Mouse (Mus musculus) forebrain, embryonic 11.5 days (tissue): ENCODE measurements at regions not wholly inside any gene's neighbourhood (a gene's known extent, or its start where the extent isn't known, plus 50 kb on each side); places are given as distances from the start of the nearest gene placed in this dataset.

ENCODE experiments used
- ATAC-seq: fragments of 200-750 bp; cut with Nextera tagmentation; replicated peaks from 2 replicates; pipeline ENCODE4 v1.8.0; 2017; ENCODE audit warnings: moderate TSS enrichment; ENCODE audit not compliant: low FRiP score
- DNase-seq: peaks from one replicate; pipeline ENCODE4 v3.0.0-alpha.2; 2017; ENCODE audit warnings: low spot score
- H3K27ac ChIP-seq: fragments of 300-500 bp; sonication (generic); 2 replicates; pipeline ENCODE4 v1.5.1; 2014; ENCODE audit warnings: low read depth, low read length
- H3K27me3 ChIP-seq: fragments of 300-500 bp; sonication (generic); 2 replicates; pipeline ENCODE4 v1.6.1; 2014; ENCODE audit warnings: mild to moderate bottlenecking, low read length, mixed read lengths; ENCODE audit not compliant: control insufficient read depth, insufficient read depth
- H3K36me3 ChIP-seq: fragments of 300-500 bp; sonication (generic); 2 replicates; pipeline ENCODE4 v1.6.1; 2014; ENCODE audit warnings: mild to moderate bottlenecking, low read length, moderate library complexity, mixed read lengths; ENCODE audit not compliant: control insufficient read depth, insufficient read depth
- H3K4me1 ChIP-seq: fragments of 300-500 bp; sonication (generic); replicated peaks from 2 replicates; pipeline ENCODE4 v1.6.1; 2014; ENCODE audit warnings: low read length, mixed read lengths; ENCODE audit not compliant: control insufficient read depth, insufficient read depth
- H3K4me2 ChIP-seq: fragments of 300-500 bp; sonication (generic); 2 replicates; pipeline ENCODE4 v1.6.1; 2014; ENCODE audit warnings: low read depth, mild to moderate bottlenecking, low read length, moderate library complexity, mixed read lengths; ENCODE audit not compliant: severe bottlenecking
- H3K4me3 ChIP-seq: fragments of 300-500 bp; sonication (generic); 2 replicates; pipeline ENCODE4 v1.5.1; 2014; ENCODE audit warnings: low read depth, low read length
- H3K9ac ChIP-seq: fragments of 300-500 bp; sonication (generic); 2 replicates; pipeline ENCODE4 v1.6.1; 2014; ENCODE audit warnings: low read length
- H3K9me3 ChIP-seq: fragments of 300-500 bp; sonication (generic); 2 replicates; pipeline ENCODE4 v1.6.1; 2016; ENCODE audit warnings: low read length, mixed read lengths; ENCODE audit not compliant: control insufficient read depth
- WGBS: fragments of 180-500 bp; shearing (Covaris S2); extraction: QIAGEN DNeasy Blood & Tissue Kit; methylation state at CpG from one replicate; pipeline ENCODE4 v1.1.7; 2014; 5-methylcytosine and 5-hydroxymethylcytosine counted together

GRCm38 (mm10) chr5:61943376-61943775 is 134.8 kb downstream of the G6pd2 start:
- H3K9ac ChIP-seq: no peak overlapping the region
- H3K9me3 ChIP-seq: no peaks in the 10 kb centered on the region
- no peak overlapping the region for H3K27ac ChIP-seq
- no peaks in the 10 kb centered on the region for H3K4me1 ChIP-seq
- H3K4me3 ChIP-seq: no peak overlapping the region
- no peaks in the 10 kb centered on the region for H3K27me3 ChIP-seq
- H3K36me3 ChIP-seq: no peaks in the 10 kb centered on the region
- WGBS: 79% methylated on average over 1 of the region's 1 CpGs
- H3K4me2 ChIP-seq: no peak overlapping the region
- ATAC-seq (no peak), DNase-seq (no peak)

- 75% methylated on average over 1 of the region's 1 CpGs for WGBS
- no peak overlapping the region for H3K4me3 ChIP-seq
- no peaks in the 10 kb centered on the region for H3K4me1 ChIP-seq
- no peaks in the 10 kb centered on the region for H3K27me3 ChIP-seq
- no peaks in the 10 kb centered on the region for H3K9me3 ChIP-seq
- H3K36me3 ChIP-seq: no peaks in the 10 kb centered on the region
- DNase-seq (no peak), ATAC-seq (no peak)
- no peak overlapping the region for H3K9ac ChIP-seq
- no peak overlapping the region for H3K27ac ChIP-seq
- no peak overlapping the region for H3K4me2 ChIP-seq
Observed at GRCm38 (mm10) chr5:61985211-61985610, 176.6 kb downstream of the G6pd2 start.

- WGBS: 79% methylated on average over 4 of the region's 4 CpGs
Observed at GRCm38 (mm10) chr5:62019506-62019905, 210.9 kb downstream of the G6pd2 start.

DNA sequence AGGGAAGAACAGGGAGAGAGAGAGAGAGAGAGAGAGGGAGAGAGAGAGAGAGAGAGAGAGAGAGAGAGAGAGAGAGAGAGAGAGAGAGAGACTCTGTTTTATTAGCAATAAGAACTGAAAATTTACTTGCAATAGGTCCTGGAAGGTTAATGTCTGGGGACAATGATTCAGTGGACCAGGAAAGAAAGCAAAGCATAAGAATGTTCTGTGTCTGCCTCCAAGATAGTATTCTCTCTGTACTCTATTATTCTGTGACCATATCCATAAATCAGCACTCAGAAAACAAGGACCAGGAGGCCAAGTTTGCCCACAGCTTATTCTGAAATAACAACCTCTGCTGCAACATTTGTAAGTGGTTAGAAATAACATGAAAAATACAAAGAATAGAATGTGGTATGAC is 211.6 kb downstream of the G6pd2 start:
- ATAC-seq (no peak), DNase-seq (no peak)
- Histone ChIP-seq H3K9me3 (no peaks in the 10 kb centered on the region), H3K4me2 (no peak overlapping the region), H3K4me1 (no peaks in the 10 kb centered on the region), H3K4me3 (no peak overlapping the region), H3K27ac (no peak overlapping the region), H3K36me3 (no peaks in the 10 kb centered on the region), H3K9ac (no peak overlapping the region), H3K27me3 (no peaks in the 10 kb centered on the region)

More at GRCm38 (mm10) chr5:62019506-62019905, 210.9 kb downstream of the G6pd2 start:
- ATAC-seq: no peak
- Histone ChIP-seq H3K4me1 (no peaks in the 10 kb centered on the region), H3K27me3 (no peaks in the 10 kb centered on the region), H3K36me3 (no peaks in the 10 kb centered on the region), H3K27ac (no peak overlapping the region), H3K9me3 (no peaks in the 10 kb centered on the region), H3K4me3 (no peak overlapping the region), H3K4me2 (no peak overlapping the region), H3K9ac (no peak overlapping the region)
- DNase-seq: no peak

- no peaks in the 10 kb centered on the region for H3K9me3 ChIP-seq
- ATAC-seq (no peak), DNase-seq (no peak)
Observed at GRCm38 (mm10) chr5:62041475-62041874, 232.9 kb downstream of the G6pd2 start.

DNA sequence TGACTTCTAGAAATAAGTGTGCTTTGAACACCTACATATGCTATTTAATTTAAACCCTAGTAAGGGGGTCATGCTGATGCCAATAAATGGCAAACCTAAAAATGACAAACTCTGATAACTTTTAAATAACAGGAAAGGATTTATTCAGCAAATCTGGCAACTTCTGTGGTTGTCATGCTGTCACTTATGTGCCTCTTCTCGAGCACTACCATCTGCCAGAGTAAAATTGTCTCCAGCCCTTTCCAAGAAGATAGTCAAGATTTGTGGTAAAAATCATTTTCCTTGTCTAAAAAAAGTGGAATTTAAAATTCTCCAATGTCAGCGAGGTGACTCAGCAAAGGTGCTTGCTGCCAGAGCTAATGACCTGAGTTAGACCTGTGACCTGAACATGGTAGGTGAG is 235.1 kb downstream of the G6pd2 start:
- DNase-seq (no peak), ATAC-seq (no peak)
- H3K4me3 ChIP-seq: no peak overlapping the region
- no peaks in the 10 kb centered on the region for H3K36me3 ChIP-seq
- no peak overlapping the region for H3K4me2 ChIP-seq
- H3K9ac ChIP-seq: no peak overlapping the region
- H3K27ac ChIP-seq: no peak overlapping the region
- WGBS: 78% methylated on average over 2 of the region's 2 CpGs
- H3K27me3 ChIP-seq: no peaks in the 10 kb centered on the region
- H3K4me1 ChIP-seq: no peaks in the 10 kb centered on the region
- no peaks in the 10 kb centered on the region for H3K9me3 ChIP-seq

More at GRCm38 (mm10) chr5:62041475-62041874, 232.9 kb downstream of the G6pd2 start:
- Histone ChIP-seq H3K4me2 (no peak overlapping the region), H3K4me3 (no peak overlapping the region), H3K27me3 (no peaks in the 10 kb centered on the region), H3K36me3 (no peaks in the 10 kb centered on the region), H3K4me1 (no peaks in the 10 kb centered on the region), H3K9ac (no peak overlapping the region), H3K27ac (no peak overlapping the region)
- WGBS: 86% methylated on average over 2 of the region's 2 CpGs

GRCm38 (mm10) chr5:62078998-62079397 is 270.4 kb downstream of the G6pd2 start:
- no peak for DNase-seq
- H3K4me3 ChIP-seq: no peak overlapping the region
- H3K9me3 ChIP-seq: no peaks in the 10 kb centered on the region
- H3K4me2 ChIP-seq: no peak overlapping the region
- H3K36me3 ChIP-seq: no peaks in the 10 kb centered on the region
- no peaks in the 10 kb centered on the region for H3K27me3 ChIP-seq
- H3K27ac ChIP-seq: no peak overlapping the region
- no peak for ATAC-seq
- no peak overlapping the region for H3K9ac ChIP-seq
- no peaks in the 10 kb centered on the region for H3K4me1 ChIP-seq

DNA sequence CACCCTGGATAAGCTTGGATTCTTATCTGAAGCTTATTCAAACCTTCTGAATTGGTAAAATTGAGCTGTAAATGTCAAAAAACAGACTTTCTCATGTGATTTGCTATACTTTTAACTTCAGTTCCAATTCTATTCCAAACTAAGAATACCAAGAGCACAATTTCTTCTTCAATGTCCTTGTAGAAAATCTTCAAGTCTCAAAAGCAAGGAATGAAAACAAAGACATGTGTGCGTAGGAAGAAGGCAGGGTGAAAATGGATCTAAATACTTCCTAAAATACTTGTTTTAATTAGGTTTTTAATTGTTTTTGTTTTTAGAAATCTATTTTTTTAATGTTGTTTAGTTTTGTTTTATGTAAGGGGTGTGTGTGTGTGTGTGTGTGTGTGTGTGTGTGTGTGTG is 280.9 kb downstream of the G6pd2 start:
- no peaks in the 10 kb centered on the region for H3K4me1 ChIP-seq
- H3K36me3 ChIP-seq: no peaks in the 10 kb centered on the region
- ATAC-seq (no peak), DNase-seq (no peak)
- H3K4me3 ChIP-seq: no peak overlapping the region
- WGBS: 95% methylated on average over 1 of the region's 1 CpGs
- H3K27ac ChIP-seq: no peak overlapping the region
- H3K27me3 ChIP-seq: no peaks in the 10 kb centered on the region
- no peak overlapping the region for H3K9ac ChIP-seq
- no peaks in the 10 kb centered on the region for H3K9me3 ChIP-seq
- H3K4me2 ChIP-seq: no peak overlapping the region

DNA sequence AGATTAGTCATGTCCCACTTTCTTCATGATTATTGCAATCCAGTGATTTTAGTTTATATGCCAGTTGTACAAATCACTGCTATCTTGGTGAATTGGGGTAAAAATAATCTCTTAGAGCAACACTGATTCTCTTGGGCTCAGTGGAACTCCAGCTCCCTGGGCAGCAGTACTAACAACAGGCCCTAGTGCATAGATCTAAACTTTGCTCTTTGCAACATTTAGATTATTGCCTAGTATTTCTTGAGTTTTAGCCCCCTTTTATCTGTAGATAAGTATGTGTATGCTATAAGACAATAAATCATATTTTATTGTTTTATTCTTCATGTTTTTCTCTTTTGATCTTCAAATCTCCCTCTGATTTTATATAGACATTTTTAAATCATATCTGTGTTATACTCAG is 287.4 kb downstream of the G6pd2 start:
- H3K4me3 ChIP-seq: no peak overlapping the region
- ATAC-seq: no peak
- no peak overlapping the region for H3K9ac ChIP-seq
- H3K4me2 ChIP-seq: no peak overlapping the region
- H3K4me1 ChIP-seq: no peaks in the 10 kb centered on the region
- no peak for DNase-seq
- H3K9me3 ChIP-seq: no peaks in the 10 kb centered on the region
- H3K27me3 ChIP-seq: no peaks in the 10 kb centered on the region
- no peaks in the 10 kb centered on the region for H3K36me3 ChIP-seq
- no peak overlapping the region for H3K27ac ChIP-seq
